11 mouse cellular contexts compared by ENCODE assay signal in the genomic region with DNA sequence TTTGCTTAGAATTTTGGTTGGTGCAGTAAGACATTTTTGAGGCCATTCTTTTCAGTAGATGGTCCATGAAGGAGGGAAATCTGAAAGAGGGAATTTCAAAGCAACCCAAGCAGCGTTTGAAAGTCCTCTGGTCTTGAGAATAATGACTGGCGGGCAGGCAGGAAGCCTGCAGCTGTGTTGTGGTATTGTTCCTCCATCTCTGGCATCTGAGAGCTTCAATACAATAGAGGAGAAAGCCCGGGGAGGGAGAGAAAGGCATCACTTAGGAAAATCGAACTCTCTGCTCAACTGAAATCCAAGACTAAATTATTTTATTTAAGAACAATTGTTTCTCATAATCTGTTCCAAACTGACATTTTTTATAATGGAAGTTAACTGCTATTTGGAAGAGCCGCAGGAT. TPM values are rescaled to one million over a fixed set of nuclear protein-coding genes. Genes with fewer than 3 reads are reported as not detected.
DNase-seq lines count a peak whose midpoint lies in the region; ATAC-seq lines count a peak whose summit lies in the region.
"Had no signal": no experiment of that assay in that cellular context is flagged by ENCODE, and none has a peak within 500 bp of the region (broad histone marks: within the 10 kb centered on the region; RNA-seq: fewer than 3 reads in every experiment).

No protein-coding gene starts in this region.

- no peak for DNase-seq in kidney, postnatal 14 days
- peak; percentile 74 for DNase-seq in ZHBTc4 (ENCODE audit: low read depth, low spot score)
- no peak for DNase-seq in cerebellum, adult 8-10 months
- no peak for DNase-seq in layer of hippocampus, postnatal 10 days (ENCODE audit: low spot score in 2 of 2)
- DNase-seq: lung, adult 18-20 months had no signal

- no peak for ATAC-seq in kidney, embryonic 16.5 days (ENCODE audit: low FRiP score, low TSS enrichment)
- no peak for ATAC-seq in forebrain, embryonic 12.5 days (ENCODE audit: low FRiP score)
- ATAC-seq in midbrain, embryonic 16.5 days, result no peak
- no peak for ATAC-seq in granulocyte monocyte progenitor cell, adult 5-6 weeks (replicated peaks; ENCODE audit: poor library complexity, severe bottlenecking)
- ATAC-seq: intestine, postnatal 0 days; Patski had no signal

- no peaks in the 10 kb centered on the region for H3K36me3 ChIP-seq in kidney, embryonic 16.5 days (ENCODE audit: insufficient read depth, low read length)
- H3K36me3 ChIP-seq in forebrain, embryonic 12.5 days (replicated peaks), result no peaks in the 10 kb centered on the region
- H3K36me3 ChIP-seq in midbrain, embryonic 16.5 days (ENCODE audit: control insufficient read depth, insufficient read depth, low read length), result no peaks in the 10 kb centered on the region

- no peak overlapping the region for H3K4me3 ChIP-seq in kidney, embryonic 16.5 days (ENCODE audit: low read length)
- no peak overlapping the region for H3K4me3 ChIP-seq in forebrain, embryonic 12.5 days (replicated peaks)
- H3K4me3 ChIP-seq in midbrain, embryonic 16.5 days (ENCODE audit: low read depth, low read length), result no peak overlapping the region

- no peak overlapping the region for H3K9ac ChIP-seq in kidney, embryonic 16.5 days (replicated peaks; ENCODE audit: low read length)
- no peak overlapping the region for H3K9ac ChIP-seq in forebrain, embryonic 12.5 days
- no peak overlapping the region for H3K9ac ChIP-seq in midbrain, embryonic 16.5 days (ENCODE audit: low read depth, low read length)

- H3K4me2 ChIP-seq in kidney, embryonic 16.5 days (replicated peaks; ENCODE audit: low read depth, low read length), result no peak overlapping the region
- H3K4me2 ChIP-seq in forebrain, embryonic 12.5 days, result peak overlapping the region; percentile 30
- H3K4me2 ChIP-seq in midbrain, embryonic 16.5 days (ENCODE audit: low read length), result peak overlapping the region; percentile 12; the same call in 1 of the 2 replicates

- no peaks in the 10 kb centered on the region for H3K9me3 ChIP-seq in kidney, embryonic 16.5 days (ENCODE audit: low read length)
- no peaks in the 10 kb centered on the region for H3K9me3 ChIP-seq in forebrain, embryonic 12.5 days
- no peaks in the 10 kb centered on the region for H3K9me3 ChIP-seq in midbrain, embryonic 16.5 days (replicated peaks; ENCODE audit: control insufficient read depth, low read length, poor library complexity, severe bottlenecking)

- 33% methylated on average over 5 of the region's 5 CpGs for WGBS in kidney, embryonic 16.5 days
- WGBS in forebrain, embryonic 12.5 days, result 3% methylated on average over 5 of the region's 5 CpGs
- WGBS in midbrain, embryonic 16.5 days, result 6% methylated on average over 5 of the region's 5 CpGs

- H3K4me1 ChIP-seq in kidney, embryonic 16.5 days (ENCODE audit: insufficient read depth, low read length), result peaks cover 38% of the 10 kb centered on the region
- H3K4me1 ChIP-seq in forebrain, embryonic 12.5 days, result peaks cover 36% of the 10 kb centered on the region
- H3K4me1 ChIP-seq in midbrain, embryonic 16.5 days (ENCODE audit: control insufficient read depth, insufficient read depth, low read length), result peaks cover 24% of the 10 kb centered on the region

- H3K27me3 ChIP-seq in kidney, embryonic 16.5 days (ENCODE audit: insufficient read depth, low read length), result no peaks in the 10 kb centered on the region
- no peaks in the 10 kb centered on the region for H3K27me3 ChIP-seq in forebrain, embryonic 12.5 days
- no peaks in the 10 kb centered on the region for H3K27me3 ChIP-seq in midbrain, embryonic 16.5 days (ENCODE audit: control insufficient read depth, insufficient read depth, low read depth, low read length)
- H3K27me3 ChIP-seq: Patski had no signal

- H3K27ac ChIP-seq in kidney, embryonic 16.5 days (ENCODE audit: low read length), result peak overlapping the region; percentile 40; the same call in 1 of the 2 replicates
- H3K27ac ChIP-seq in forebrain, embryonic 12.5 days, result peak overlapping the region; percentile 78
- peak overlapping the region; percentile 23; the same call in 1 of the 2 replicates for H3K27ac ChIP-seq in midbrain, embryonic 16.5 days (ENCODE audit: low read length)

RNA-seq across cellular contexts. Expression of a gene that starts 8.3 kb away (rescaled TPM):
- 19.1 and 22.8 TPM in 2 replicates for polyA plus RNA-seq in kidney, embryonic 16.5 days (2015; fragmentation: Nextera tagmentation; extraction: Ambion mirVana)
- 12.9 and 13.2 TPM in 2 replicates for polyA plus RNA-seq in forebrain, embryonic 12.5 days (2016; fragmentation: Nextera tagmentation; extraction: Ambion mirVana)
- 15.5 and 16.0 TPM in 2 replicates for polyA plus RNA-seq in midbrain, embryonic 16.5 days (2015; fragmentation: Nextera tagmentation; extraction: Ambion mirVana)
- 17.4 and 19.9 TPM in 2 replicates for total RNA-seq in granulocyte monocyte progenitor cell, adult 5-6 weeks (2014; fragmentation: Nextera tagmentation)
- total RNA-seq in granulocyte monocyte progenitor cell, adult 5-6 weeks (2017), result 16.1 and 20.8 TPM in 2 replicates
- total RNA-seq in layer of hippocampus, postnatal 10 days (2021), result 10 to 100 TPM; 30.7 to 33.5 TPM

Comparison
In these comparisons a context has a peak if more than half of its experiments do, and no peak if none do; other contexts are left out.
1. H3K27ac ChIP-seq: peak in every context shown above with its lines; median percentile 78 in forebrain, embryonic 12.5 days; 40 in kidney, embryonic 16.5 days; 23 in midbrain, embryonic 16.5 days.